Mouse (Mus musculus) thymus, adult 2 months (tissue): ENCODE results near the gene Ppfia2. TPM values are rescaled to one million over a fixed set of nuclear protein-coding genes. Genes with fewer than 3 reads are reported as not detected.

Source experiments
- DNase-seq: peaks from one replicate; pipeline ENCODE4 v3.0.0; 2021
- H3K27ac ChIP-seq: fragments of 200-500 bp; 2 replicates; pipeline ENCODE4 v1.5.1; 2012; ENCODE audit warnings: low read length, control low read depth; ENCODE audit not compliant: control insufficient read depth, insufficient read depth
- H3K27me3 ChIP-seq: fragments of 200-500 bp; 2 replicates; pipeline ENCODE4 v1.6.1; 2012; ENCODE audit warnings: mild to moderate bottlenecking, low read length, moderate library complexity, mixed read lengths; ENCODE audit not compliant: control insufficient read depth, insufficient read depth
- H3K36me3 ChIP-seq: fragments of 200-500 bp; 2 replicates; pipeline ENCODE4 v1.6.1; 2012; ENCODE audit warnings: mild to moderate bottlenecking, low read length, moderate library complexity; ENCODE audit not compliant: control insufficient read depth, insufficient read depth
- H3K4me1 ChIP-seq: fragments of 200-500 bp; replicated peaks from 2 replicates; pipeline ENCODE4 v1.6.1; 2012; ENCODE audit warnings: low read length; ENCODE audit not compliant: control insufficient read depth, insufficient read depth
- H3K4me3 ChIP-seq: fragments of 200-500 bp; 2 replicates; pipeline ENCODE4 v1.5.1; 2012; ENCODE audit warnings: mild to moderate bottlenecking, low read length, control low read depth, moderate library complexity; ENCODE audit not compliant: control insufficient read depth, insufficient read depth
- CTCF ChIP-seq: fragments of 200-500 bp; IDR thresholded peaks from 2 replicates; pipeline ENCODE4 v1.5.1; 2012; ENCODE audit warnings: mild to moderate bottlenecking, control low read depth, low read length, moderate library complexity, borderline replicate concordance; ENCODE audit not compliant: control insufficient read depth, poor library complexity, insufficient read depth; ENCODE audit errors: extremely low read depth
- POLR2A ChIP-seq: fragments of 200-500 bp; IDR thresholded peaks from 2 replicates; pipeline ENCODE4 v1.6.1; 2012; ENCODE audit warnings: mild to moderate bottlenecking, low read length, control low read depth, moderate library complexity; ENCODE audit not compliant: control insufficient read depth, poor library complexity, insufficient read depth; ENCODE audit errors: extremely low read depth
- WGBS: fragments of 180-500 bp; shearing (Covaris S2); methylation state at CpG from one replicate; pipeline ENCODE4 v1.1.7; 2018; 5-methylcytosine and 5-hydroxymethylcytosine counted together
- polyA plus RNA-seq: library from polyadenylated mRNA; depleted of rRNA; stranded (reverse); fragments of >200 nt; gene quantifications from 2 replicates; pipeline ENCODE4 v1.2.3, GENCODE M21; 2012

Ppfia2 gene
- polyA plus RNA-seq, 1 experiment: 0.01 TPM

GRCm38 (mm10) chr10:106928576-106929332, 458.6 kb downstream of the Ppfia2 start:
- WGBS: 86% methylated on average over 9 of the region's 9 CpGs

GRCm38 (mm10) chr10:106932571-106933073, 462.5 kb downstream of the Ppfia2 start:
- Histone ChIP-seq H3K27ac (no peak overlapping the region), H3K4me3 (no peak overlapping the region), H3K4me1 (no peaks in the 10 kb centered on the region), H3K36me3 (no peaks in the 10 kb centered on the region), H3K27me3 (no peaks in the 10 kb centered on the region)
- no peak for DNase-seq
- TF ChIP-seq POLR2A: no peak
- no peak for TF ChIP-seq CTCF
- 13% methylated on average over 13 of the region's 13 CpGs for WGBS

More at GRCm38 (mm10) chr10:106928576-106929332, 458.6 kb downstream of the Ppfia2 start:
- H3K4me1 ChIP-seq: no peaks in the 10 kb centered on the region
- H3K4me3 ChIP-seq: no peak overlapping the region
- H3K27me3 ChIP-seq: no peaks in the 10 kb centered on the region
- no peak overlapping the region for H3K27ac ChIP-seq
- H3K36me3 ChIP-seq: no peaks in the 10 kb centered on the region
- TF ChIP-seq CTCF (no peak), POLR2A (no peak)
- DNase-seq: no peak

GRCm38 (mm10) chr10:106936996-106937395, 466.9 kb downstream of the Ppfia2 start:
- Histone ChIP-seq H3K36me3 (no peaks in the 10 kb centered on the region), H3K4me3 (no peak overlapping the region), H3K27ac (no peak overlapping the region), H3K27me3 (no peaks in the 10 kb centered on the region), H3K4me1 (no peaks in the 10 kb centered on the region)
- 89% methylated on average over 7 of the region's 7 CpGs for WGBS
- no peak for DNase-seq
- TF ChIP-seq POLR2A: no peak
- no peak for TF ChIP-seq CTCF

GRCm38 (mm10) chr10:106938851-106939250, 468.7 kb downstream of the Ppfia2 start:
- Histone ChIP-seq H3K4me3 (no peak overlapping the region), H3K4me1 (no peaks in the 10 kb centered on the region), H3K36me3 (no peaks in the 10 kb centered on the region), H3K27ac (no peak overlapping the region), H3K27me3 (no peaks in the 10 kb centered on the region)
- no peak for DNase-seq
- TF ChIP-seq POLR2A (no peak), CTCF (no peak)
- WGBS: 88% methylated on average over 3 of the region's 3 CpGs

GRCm38 (mm10) chr10:106939441-106939840, 469.3 kb downstream of the Ppfia2 start:
- no peak for DNase-seq
- Histone ChIP-seq H3K4me3 (no peak overlapping the region), H3K36me3 (no peaks in the 10 kb centered on the region), H3K27me3 (no peaks in the 10 kb centered on the region), H3K27ac (no peak overlapping the region), H3K4me1 (no peaks in the 10 kb centered on the region)
- TF ChIP-seq CTCF (no peak), POLR2A (no peak)
- WGBS: 62% methylated on average over 1 of the region's 1 CpGs

- DNase-seq: no peak
- no peaks in the 10 kb centered on the region for H3K36me3 ChIP-seq
- no peak overlapping the region for H3K27ac ChIP-seq
- H3K4me1 ChIP-seq: no peaks in the 10 kb centered on the region
- 80% methylated on average over 5 of the region's 5 CpGs for WGBS
- H3K4me3 ChIP-seq: no peak overlapping the region
- TF ChIP-seq POLR2A (no peak), CTCF (no peak)
- H3K27me3 ChIP-seq: no peaks in the 10 kb centered on the region
These were observed 471.2 kb downstream of the Ppfia2 start for GRCm38 (mm10) chr10:106941380-106941779.

GRCm38 (mm10) chr10:106959026-106959425, 488.9 kb downstream of the Ppfia2 start:
- DNase-seq: no peak
- WGBS: 84% methylated on average over 3 of the region's 3 CpGs
- TF ChIP-seq POLR2A: no peak
- TF ChIP-seq CTCF: no peak
- H3K4me3 ChIP-seq: no peak overlapping the region
- H3K27me3 ChIP-seq: no peaks in the 10 kb centered on the region
- no peaks in the 10 kb centered on the region for H3K36me3 ChIP-seq
- H3K27ac ChIP-seq: no peak overlapping the region
- no peaks in the 10 kb centered on the region for H3K4me1 ChIP-seq
